Mouse (Mus musculus) thymus, postnatal 36 days (tissue): ENCODE measurements around the gene Dnaic1.
"Not testable (repeated sequence)": the region's sequence is repeated elsewhere in the genome, so short reads cannot be mapped to it uniquely, and the experiment has no call there.

Experiments
- DNase-seq, 2 experiments: peaks; one replicate each; pipeline ENCODE4 v3.0.0; 2022; ENCODE audit warnings: mixed read lengths in 2 of 2

Dnaic1 gene

DNA sequence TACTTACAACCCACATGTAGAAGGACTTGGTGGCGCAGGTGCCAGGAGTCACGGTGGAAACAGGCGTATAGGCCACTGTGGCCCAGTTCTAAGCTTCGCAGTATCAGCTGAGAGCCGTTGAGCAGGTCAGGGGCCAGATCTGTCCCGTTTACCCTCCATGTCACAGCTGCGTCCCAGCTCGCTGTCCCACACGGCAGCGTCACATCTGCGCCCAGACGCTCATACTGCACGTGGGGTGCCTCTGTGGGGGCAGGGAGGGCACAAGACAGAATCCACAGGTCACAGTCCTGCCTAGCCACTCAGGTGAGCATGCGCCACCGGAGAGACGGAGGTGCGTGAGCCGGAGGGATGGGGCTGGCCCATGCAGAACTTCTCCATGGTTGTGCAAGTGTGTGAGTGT lies 101.3 kb downstream of the Dnaic1 start:
- DNase-seq: no peak

DNA sequence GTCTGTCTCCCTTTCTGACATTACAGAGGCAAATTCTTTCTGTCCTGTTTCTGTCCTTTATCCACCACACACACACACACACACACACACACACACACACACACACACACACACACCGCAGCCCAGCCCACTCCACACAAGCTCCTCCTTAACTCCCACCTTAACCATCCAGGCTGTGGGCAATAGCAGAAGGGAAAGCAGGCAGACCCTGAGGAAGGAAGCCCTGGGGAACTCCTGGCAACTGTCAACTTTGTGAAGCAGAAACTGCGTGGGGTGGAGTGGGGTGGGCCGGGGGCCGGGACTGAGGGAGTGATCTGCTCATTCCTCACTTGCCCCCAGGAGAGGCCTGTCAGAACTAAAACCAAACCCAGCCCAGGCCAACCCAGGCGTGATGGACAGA lies 101.9 kb downstream of the Dnaic1 start:
- DNase-seq: no peak

DNA sequence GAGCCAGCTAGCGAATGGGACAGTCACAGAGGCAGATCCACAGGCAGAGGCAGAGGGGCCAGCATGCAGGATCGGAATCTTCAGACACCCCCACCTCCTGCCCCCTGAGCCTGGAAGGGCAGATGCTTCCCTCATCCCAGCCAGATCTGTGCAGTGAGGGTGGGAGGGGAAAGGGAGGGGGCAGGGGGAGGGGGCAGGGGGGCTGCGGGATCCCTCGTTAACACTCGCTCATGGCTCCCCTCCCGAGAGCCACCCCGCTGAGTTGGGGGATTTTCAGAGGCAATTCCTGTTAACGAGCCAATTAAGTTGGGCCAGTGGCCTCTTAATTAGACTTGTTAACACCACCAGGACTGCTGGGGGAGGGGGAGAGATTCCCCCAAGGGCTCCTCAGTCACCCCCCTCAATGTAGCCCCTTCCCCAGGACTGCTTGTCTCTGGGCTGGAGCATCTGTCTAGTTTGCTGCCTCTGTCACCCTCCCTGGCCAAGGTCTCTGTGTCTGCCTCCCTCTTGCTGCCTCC lies 102.4 kb downstream of the Dnaic1 start:
- no peak for DNase-seq

DNA sequence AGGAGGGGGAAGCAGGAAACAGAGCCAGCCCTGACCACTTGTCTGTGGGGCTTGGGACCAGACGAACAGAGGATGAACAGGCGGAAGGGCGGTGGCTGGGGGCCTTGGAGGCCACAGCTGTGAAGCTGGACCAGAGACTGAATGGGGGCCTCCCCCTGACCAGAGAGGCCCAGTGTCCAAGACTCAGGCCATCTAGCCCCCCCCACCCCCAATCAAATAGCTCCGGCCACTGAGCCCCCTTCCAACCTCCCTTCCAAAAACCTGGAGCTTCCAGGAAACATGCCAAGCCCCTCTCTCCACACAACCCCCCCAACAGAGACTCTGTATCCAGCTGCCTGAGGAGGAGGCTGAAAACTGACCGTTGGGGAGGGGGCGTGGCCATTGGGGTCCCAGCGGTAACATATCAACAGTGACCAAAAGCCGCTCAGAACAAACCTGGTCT lies 103.0 kb downstream of the Dnaic1 start:
- DNase-seq: no peak

DNA sequence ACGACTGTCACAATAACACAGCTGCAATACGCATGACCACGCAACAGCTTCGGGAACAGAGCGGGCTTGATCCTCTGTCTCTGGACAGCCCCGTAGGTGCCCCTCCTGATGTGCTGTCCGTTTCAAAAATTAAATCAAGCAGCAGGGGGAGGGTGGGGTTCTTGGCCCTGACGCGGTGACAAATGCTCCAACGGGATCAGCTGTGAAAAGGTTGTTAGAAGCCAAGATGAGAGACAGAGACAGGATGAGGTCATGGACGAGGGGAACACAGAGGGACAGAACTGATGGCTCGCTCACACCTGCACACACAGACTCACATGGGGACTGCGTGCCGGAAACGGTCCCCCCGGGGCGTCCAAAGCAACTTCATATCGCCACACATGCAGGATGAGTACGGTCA lies 103.6 kb downstream of the Dnaic1 start:
- DNase-seq: no peak

DNA sequence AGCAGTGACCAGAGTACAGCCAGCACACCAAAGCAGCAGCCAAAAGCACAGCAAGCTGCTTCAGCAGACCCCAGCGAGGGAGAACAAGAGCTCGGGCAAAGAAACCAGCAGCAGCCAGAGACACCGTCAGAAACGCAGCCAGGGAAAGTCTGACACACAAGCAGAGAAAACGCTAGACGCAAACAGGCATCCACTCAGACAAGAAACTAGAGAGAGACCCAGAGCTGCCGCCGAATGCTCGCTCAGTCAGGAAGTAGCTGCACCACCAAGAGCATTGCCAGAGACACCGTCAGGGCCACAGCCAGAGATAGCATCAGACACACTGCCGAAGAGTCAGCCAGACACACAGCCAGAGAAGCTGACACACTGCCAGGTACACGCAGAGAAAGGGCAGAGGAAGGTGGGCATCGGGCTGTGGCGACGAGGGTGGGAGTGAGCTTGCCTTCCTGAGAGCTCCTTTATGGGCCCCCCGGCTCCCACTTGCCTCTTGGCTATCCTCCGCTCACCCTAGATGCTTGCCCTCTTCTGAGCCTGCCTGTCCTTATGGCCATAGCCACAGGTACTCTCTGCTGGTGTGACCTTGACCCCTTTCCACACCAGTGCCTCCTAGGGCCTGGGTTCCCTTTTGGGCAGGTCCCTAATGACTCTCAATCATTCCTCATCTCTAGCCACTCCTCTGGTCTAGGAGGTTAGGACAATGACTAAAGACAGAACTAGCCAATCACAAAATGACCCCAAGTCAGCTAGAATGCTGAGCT lies 106.9 kb downstream of the Dnaic1 start:
- DNase-seq: no peak

DNA sequence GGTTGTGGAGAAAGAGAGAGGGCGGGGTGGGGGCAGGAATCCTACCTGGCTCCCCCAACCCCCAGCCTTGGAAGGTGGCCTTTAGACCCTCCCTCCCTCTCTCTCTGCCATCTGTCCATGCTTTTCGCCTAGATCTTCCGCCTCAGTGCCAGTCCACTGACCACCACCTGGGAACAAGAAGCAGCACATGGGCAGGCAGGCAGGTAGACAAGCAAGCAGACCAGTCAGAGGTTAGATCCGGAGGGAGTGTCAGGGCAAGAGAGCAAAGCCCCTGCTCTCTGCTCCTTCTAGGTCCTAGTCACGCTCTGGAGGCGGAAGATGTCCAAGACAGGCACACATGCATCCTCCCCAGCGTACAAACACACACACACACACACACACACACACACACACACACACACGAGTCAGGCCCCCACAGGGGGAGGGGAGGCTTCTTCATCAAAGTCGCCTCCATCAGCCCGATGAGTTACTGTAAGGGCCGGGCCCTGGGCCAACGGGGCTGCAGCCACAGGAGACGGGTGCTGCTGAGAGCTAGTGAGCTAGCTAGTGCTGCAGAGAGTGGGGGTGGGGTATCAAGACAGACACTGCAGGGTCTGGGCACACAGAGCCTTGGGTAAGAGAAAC lies 107.5 kb downstream of the Dnaic1 start:
- DNase-seq: no peak

DNA sequence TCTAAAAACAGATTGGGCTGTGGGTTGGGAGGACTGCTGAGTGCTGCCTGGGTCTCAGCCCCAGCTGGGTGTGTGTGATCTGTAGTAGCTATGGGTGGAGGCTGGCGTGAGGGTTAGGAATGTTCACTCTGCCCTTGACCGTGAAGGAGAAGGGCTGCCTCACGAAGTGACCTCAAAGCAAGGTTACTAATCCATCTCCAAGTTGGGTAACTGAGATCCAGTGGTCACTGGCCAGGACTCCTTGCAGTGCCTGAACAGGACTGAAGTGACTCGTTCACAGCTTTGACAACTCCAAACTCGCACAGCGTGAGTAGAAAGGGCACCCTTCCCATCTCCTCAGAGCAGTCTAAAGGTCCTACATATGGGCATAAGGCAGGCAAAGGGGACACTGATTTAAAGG lies 109.3 kb downstream of the Dnaic1 start:
- DNase-seq: no peak

DNA sequence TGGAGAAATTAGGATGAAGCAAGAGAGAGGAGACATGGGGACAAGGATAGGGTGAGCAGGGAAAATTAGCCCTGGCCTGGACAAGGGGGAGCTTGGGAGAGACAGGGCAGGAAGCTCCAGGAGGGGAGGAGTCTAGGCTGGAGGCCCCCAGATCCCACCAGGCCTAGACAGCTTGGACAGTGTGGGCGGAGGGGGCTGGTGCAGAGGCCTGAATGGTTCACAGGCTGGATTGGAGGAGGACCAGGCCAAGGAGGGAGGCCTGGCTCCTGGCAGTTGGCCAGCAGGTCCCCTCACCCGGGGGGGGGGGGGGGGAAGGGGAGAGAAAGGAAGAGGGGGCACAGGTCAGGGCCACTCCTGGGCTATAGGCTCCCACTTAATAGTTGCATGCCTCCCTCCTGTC lies 109.7 kb downstream of the Dnaic1 start:
- no peak for DNase-seq

DNA sequence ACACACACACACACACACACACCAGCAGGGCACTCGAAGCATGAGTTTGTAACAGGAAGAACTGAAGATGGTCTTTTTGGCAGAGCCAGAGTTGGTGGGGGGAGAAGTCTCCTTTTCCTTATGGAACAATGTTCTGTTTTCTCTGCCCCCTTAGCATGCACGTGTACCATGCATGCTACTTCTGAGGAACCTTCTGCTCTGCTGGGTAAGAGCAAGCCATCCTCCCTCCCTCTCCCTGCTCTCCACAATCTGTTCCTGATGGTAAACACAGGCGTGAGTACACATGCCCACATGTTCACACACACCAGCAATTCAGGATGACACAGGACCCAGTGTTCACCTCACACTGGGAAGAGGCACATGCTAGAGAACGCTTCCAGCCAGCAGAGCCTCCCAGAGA lies 111.6 kb downstream of the Dnaic1 start:
- no peak for DNase-seq

DNA sequence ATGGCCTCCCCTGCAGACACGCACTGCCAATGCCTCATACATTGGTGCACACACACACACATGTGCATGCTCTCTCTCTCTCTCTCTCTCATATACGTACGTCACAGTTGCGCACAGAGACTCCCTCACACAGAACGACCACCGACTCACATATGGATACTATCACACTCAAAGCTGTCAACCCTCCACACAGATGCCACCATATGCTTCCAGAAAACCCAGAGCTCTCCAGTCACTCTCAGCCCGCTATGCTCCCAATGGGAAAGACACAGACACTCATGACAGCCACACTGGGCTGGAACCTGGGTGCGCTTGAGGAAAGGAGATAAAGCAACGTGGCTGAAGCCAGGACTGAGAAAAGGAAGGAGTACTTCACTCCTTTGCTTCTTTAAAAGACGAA lies 112.4 kb downstream of the Dnaic1 start:
- DNase-seq: no peak

DNA sequence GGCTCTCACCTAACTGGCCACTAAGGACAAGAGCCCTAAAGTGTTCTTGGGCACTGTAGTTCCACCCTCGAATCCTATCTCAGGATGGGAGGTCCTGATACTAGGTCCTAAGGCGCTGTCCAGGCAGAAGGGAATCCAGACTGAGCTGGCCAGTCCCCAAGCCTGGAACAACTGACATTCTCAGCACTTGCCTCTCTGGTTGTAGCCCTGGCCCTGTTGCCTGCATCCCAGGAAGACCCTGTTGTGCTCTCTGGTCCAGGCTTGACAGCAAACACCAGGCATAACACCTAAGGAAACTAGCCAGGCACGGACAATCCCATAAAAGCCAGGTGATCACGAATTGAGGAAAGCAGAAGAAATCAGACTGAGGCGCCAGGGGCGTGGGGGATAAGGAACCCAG lies 113.2 kb downstream of the Dnaic1 start:
- no peak for DNase-seq

DNA sequence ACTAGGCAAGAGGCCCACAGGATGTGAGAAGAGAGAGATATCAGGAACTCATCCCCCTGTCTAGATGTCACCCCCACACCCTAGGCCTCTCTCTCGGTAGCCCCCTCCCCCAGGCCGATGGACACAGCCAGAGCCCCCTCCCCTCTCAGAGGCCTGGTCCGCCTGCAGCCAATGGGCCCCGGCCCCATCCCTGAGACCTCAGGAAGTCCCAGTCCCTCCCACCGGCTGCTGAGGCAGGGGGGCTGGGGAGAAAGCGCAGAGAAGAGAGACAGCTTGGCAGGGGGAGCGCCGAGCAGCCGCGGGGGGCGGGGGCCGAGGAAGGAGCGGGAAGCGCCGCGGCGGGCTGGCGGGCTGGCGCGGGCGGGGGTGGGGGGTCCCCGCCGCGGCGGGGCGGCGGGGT lies 113.7 kb downstream of the Dnaic1 start:
- DNase-seq: not testable (repeated sequence)

DNA sequence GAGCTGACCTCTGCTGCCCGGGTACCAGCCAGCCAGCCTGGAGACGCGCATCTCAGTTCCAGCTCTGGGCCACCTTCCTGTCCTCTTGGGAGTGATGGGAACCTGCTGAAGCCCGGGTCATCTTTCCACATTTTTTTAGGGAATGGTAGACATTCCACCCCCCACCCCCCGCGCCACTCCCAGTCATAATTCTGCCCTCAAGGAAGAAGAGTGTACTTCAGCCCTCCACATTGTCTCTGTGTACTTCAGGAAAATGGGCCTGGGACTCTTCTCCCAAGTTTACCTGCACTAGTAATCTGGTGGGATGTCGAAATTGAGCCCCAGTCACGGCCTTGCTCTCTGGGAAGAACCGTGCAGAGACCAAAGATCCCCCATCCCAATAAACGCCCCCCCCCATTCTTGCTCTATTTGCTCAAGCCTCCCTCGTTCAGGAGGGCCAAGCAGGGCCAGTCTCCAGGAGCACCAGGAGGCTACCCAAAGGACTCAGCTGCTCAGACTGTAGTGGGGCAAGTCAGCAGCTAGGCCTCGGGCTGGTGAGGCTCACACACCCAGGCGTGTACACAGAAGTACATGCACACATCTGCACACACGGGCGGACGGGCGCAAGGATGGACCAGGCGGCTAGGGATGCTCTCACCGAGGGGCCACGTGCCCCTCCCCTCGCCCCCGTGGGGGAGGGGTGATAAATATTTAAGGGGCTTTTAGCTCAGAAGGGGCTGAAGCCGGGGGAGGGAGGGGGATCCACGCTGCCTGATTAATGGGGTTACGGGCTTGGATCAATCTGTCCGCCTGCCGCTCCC lies 114.8 kb downstream of the Dnaic1 start:
- DNase-seq: not testable (repeated sequence)

DNA sequence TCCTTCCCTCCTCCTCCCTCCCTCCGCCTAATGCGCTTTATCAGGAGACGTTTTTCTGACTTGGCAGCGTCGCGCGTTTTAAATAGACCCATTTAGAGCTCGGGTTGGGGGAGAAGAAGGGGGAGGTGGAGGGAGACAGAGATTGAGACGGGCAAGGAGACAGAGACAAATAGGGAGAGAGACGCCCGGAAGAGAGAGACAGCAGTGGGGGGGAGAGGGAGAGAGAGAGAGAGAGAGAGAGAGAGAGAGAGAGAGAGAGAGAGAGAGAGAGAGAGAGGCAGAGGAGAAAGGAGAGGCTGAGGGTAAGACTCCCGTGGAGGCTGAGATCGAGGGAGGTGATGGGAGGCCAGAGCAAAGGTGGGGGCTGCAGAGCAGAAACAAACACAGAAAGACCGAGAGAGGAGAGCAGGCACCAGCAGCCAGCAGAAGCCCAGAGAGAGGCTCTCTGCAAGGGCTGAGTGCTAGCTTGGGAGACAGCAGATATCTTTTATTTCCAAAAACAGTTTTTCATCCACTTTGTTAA lies 115.4 kb downstream of the Dnaic1 start:
- DNase-seq: not testable (repeated sequence)

DNA sequence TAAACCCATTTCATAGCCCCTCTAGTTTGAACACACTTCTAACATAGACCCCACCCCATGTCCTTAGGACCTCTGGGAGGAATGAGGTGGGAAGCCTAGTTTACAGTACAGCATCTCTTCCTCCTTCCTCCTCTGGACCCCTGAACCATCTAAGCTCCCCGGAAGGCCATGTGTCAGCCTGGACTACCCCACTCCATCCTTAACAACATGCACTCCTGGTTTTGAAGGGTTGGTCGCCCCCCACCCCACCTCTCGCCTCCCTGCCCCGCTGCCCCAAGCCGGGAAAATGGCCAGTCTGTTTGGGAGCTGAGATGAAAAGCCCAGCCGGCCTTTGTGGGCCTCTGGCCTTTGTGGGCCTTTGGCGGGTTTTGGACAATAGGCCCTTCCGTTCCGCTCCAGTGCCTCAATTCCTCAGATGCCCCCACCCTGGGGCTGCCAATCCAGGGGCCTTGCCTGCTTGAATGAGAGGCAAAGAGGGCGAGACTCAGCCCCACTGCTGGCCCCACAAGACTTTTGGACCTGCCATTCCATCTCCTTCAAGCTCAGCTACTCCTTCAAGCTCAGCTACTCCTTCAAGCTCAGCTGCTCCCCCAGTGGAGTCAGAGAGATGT lies 116.4 kb downstream of the Dnaic1 start:
- not testable (repeated sequence) for DNase-seq
